ENCODE assay signal across 16 mouse cellular contexts in genomic region chr1:105878416-105878815, GRCm38 (mm10).
"Had no signal": no experiment of that assay in that cellular context is flagged by ENCODE, and none has a peak within 500 bp of the region (broad histone marks: within the 10 kb centered on the region; RNA-seq: fewer than 3 reads in every experiment).

No protein-coding gene starts in this region.

- DNase-seq: retina, postnatal 1 day; right cerebral cortex, adult 18-20 months; right cerebral cortex, postnatal 14 days; right cerebral cortex, postnatal 25 days; right cerebral cortex, postnatal 4 days; spleen, adult 18-20 months; thymus, adult 18-20 months; thymus, adult 2 months; thymus, postnatal 14 days; thymus, postnatal 25 days; thymus, postnatal 36 days; thymus, postnatal 4 days had no signal

- H3K4me3 ChIP-seq: neural tube, embryonic 13.5 days; neural tube, embryonic 15.5 days; stomach, embryonic 15.5 days had no signal

- H3K27ac ChIP-seq: neural tube, embryonic 13.5 days; neural tube, embryonic 15.5 days; stomach, embryonic 15.5 days; stomach, postnatal 0 days had no signal

- H3K9me3 ChIP-seq: neural tube, embryonic 13.5 days; neural tube, embryonic 15.5 days; stomach, embryonic 15.5 days had no signal

- H3K36me3 ChIP-seq: neural tube, embryonic 13.5 days; neural tube, embryonic 15.5 days; stomach, embryonic 15.5 days had no signal

- H3K4me1 ChIP-seq: stomach, embryonic 15.5 days had no signal

- H3K27me3 ChIP-seq: neural tube, embryonic 13.5 days; stomach, embryonic 15.5 days had no signal
